Mouse (Mus musculus) ES-CJ7 (cell line): ENCODE results near the gene Gm7792.
"Not testable (repeated sequence)": the region's sequence is repeated elsewhere in the genome, so short reads cannot be mapped to it uniquely, and the experiment has no call there.

Experiments used
- DNase-seq: peaks from one replicate; pipeline ENCODE4 v3.0.0; 2011; ENCODE audit warnings: low read depth, low spot score

The Gm7792 gene

GRCm38 (mm10) chr5:93843476-93843875 is at the start of gene Gm7792:
Gm7792 (plus strand) TSS chr5:93843776.
- not testable (repeated sequence) for DNase-seq
